Mouse (Mus musculus): ENCODE data around the gene Gm9780. TPM values are rescaled to one million over a fixed set of nuclear protein-coding genes. Genes with fewer than 3 reads are reported as not detected.
"Not testable (repeated sequence)": the region's sequence is repeated elsewhere in the genome, so short reads cannot be mapped to it uniquely, and the experiment has no call there.

The Gm9780 gene
- polyA plus RNA-seq, 1 experiment from 2014 or later: 63.5 TPM

DNA sequence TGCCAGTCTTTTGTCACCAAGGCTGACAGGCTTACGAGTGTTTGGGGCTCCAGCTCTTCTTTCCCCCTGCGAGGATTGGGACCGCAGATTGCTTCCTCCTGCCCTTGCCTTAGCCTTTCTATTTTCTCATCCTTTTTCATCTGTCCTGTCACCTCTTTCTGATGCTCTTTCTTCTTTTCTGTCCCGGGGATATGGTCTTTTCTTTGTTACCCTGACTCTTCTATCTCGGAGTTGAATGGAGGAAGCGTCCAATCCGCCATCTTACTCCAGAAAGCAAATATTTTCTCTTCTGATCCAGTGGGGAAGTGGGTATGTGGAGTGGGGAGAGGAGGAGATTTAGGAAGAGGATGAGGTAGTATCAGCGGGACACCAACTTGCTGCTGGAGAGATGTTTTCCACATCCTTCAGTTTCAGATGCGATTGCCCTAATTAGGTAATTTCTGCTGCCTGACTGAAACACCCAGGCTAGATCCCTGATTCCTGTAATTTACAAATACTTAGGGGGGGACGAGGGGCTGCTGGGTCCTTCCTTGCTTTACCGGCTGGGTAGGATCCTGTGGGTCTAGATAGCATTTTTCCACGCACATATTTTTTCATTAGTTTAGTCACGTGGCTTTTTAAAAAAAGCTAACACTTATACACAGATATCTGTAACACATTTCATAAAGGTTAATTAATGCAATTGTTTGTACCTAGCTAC, 63.1 kb downstream of the Gm9780 start:
- 4% methylated on average over 6 of the region's 13 CpGs for WGBS
- H3K27ac ChIP-seq; H3K4me1 ChIP-seq (replicated peaks; ENCODE audit: insufficient read depth, low read length); H3K9me3 ChIP-seq (replicated peaks; ENCODE audit: low read length); H3K27me3 ChIP-seq (ENCODE audit: insufficient read depth, low read length); H3K9ac ChIP-seq (ENCODE audit: low read depth, low read length); ATAC-seq (replicated peaks; ENCODE audit: low FRiP score, low read depth); H3K36me3 ChIP-seq (ENCODE audit: insufficient read depth, low read length): not testable (repeated sequence)
- peak; percentile 7 for DNase-seq (ENCODE audit: low spot score)
- 0 out of 2 replicates have a peak overlapping the region, but pooled peaks have one; percentile 16 for H3K4me3 ChIP-seq (replicated peaks; ENCODE audit: low read depth, low read length)
- peak overlapping the region; percentile 41; the same call in 1 of the 2 replicates for H3K4me2 ChIP-seq (ENCODE audit: low read length)

DNA sequence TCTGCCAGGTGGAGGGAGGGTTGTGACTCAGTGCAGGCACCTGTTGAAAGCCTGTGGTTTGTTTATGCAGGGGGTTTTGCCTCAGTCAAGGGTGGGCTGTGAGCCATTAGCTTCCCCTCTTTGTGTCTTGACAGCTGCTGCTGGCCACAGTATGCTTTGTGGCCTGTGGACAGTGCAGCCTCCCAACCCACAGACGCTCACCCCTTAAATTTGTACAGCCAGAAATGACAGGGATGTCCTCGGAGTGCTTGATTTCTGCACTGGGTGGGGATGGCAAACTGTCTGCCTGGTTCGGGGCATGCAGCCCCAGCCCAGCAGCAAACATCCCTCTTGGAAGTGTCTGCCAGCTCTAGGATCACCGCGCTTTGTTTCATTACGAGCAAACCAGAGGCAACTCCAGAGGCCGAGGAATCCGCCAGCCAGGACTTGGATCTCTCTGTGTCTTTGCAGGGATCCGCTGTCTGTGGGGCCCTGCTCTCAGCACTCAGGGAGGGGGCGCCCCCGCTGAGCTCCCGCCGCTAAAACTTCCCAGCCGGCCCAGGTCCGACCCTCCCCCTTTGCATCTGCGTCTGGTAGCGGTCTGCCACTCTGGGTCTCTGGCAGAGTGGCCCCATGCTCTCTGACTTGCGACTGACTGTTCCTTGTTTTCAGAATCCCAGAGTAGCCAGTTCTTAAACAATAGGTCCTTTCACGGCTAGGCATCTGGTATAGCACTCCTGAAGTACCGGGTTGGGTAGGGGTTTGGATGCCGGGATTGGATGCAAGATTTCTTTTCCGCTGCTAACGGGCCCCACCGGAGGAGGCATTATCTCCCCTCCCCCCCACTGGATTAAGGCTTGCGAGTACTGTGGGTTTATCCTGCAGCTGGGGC, 63.9 kb downstream of the Gm9780 start, which contains the start of gene Duxbl1:
Gene Duxbl1, plus strand, starts transcription at position 207 of the 871 bp plus-strand sequence.
- peak; percentile 59 for ATAC-seq (replicated peaks; ENCODE audit: low FRiP score, low read depth)
- Histone ChIP-seq H3K4me2 (ENCODE audit: low read length) (peak within 1 kb of the TSS; percentile 41; the same call in 1 of the 2 replicates), H3K4me3 (replicated peaks; ENCODE audit: low read depth, low read length) (0 out of 2 replicates have a peak within 1 kb of the TSS, but pooled peaks have one; percentile 16)
- WGBS: no CpG with 5 or more reads among the region's 25 CpGs
- not testable (repeated sequence) for H3K9me3 ChIP-seq (replicated peaks; ENCODE audit: low read length); H3K36me3 ChIP-seq (ENCODE audit: insufficient read depth, low read length); H3K27ac ChIP-seq; DNase-seq (ENCODE audit: low spot score); H3K27me3 ChIP-seq (ENCODE audit: insufficient read depth, low read length); H3K9ac ChIP-seq (ENCODE audit: low read depth, low read length); H3K4me1 ChIP-seq (replicated peaks; ENCODE audit: insufficient read depth, low read length)

Other genes with a start within 250 kb of the Gm9780 start
- 83.7 and 95.6 TPM in 2 replicates for gene Anxa11, start 200.6 kb downstream of the Gm9780 start, polyA plus RNA-seq (2015; fragmentation: Nextera tagmentation; extraction: Ambion mirVana)
- gene Plac9a, start 139.6 kb downstream of the Gm9780 start, polyA plus RNA-seq (2015; fragmentation: Nextera tagmentation; extraction: Ambion mirVana): 1.6 and 1.7 TPM in 2 replicates
- gene Tmem254a, start 115.0 kb downstream of the Gm9780 start, polyA plus RNA-seq (2015; fragmentation: Nextera tagmentation; extraction: Ambion mirVana): 4.0 and 5.4 TPM in 2 replicates
- gene Cphx1, start 104.4 kb downstream of the Gm9780 start, polyA plus RNA-seq (2015; fragmentation: Nextera tagmentation; extraction: Ambion mirVana): not detected in 2 replicates
- 1.0 and 1.7 TPM in 2 replicates for gene Duxbl1, start 64.1 kb downstream of the Gm9780 start, polyA plus RNA-seq (2015; fragmentation: Nextera tagmentation; extraction: Ambion mirVana)
- gene Tmem254c, start 24.6 kb upstream of the Gm9780 start, polyA plus RNA-seq (2015; fragmentation: Nextera tagmentation; extraction: Ambion mirVana): 68.1 and 76.8 TPM in 2 replicates
- gene Cphx2, start 38.8 kb upstream of the Gm9780 start, polyA plus RNA-seq (2015; fragmentation: Nextera tagmentation; extraction: Ambion mirVana): not detected in 2 replicates
- 0.42 and 0.46 TPM in 2 replicates for gene Cphx3, start 39.6 kb upstream of the Gm9780 start, polyA plus RNA-seq (2015; fragmentation: Nextera tagmentation; extraction: Ambion mirVana)
- not detected in 2 replicates for gene Duxbl2, start 75.6 kb upstream of the Gm9780 start, polyA plus RNA-seq (2015; fragmentation: Nextera tagmentation; extraction: Ambion mirVana)
- 61.2 and 68.2 TPM in 2 replicates for gene Plac9b, start 139.8 kb upstream of the Gm9780 start, polyA plus RNA-seq (2015; fragmentation: Nextera tagmentation; extraction: Ambion mirVana)
- 49.9 and 53.6 TPM in 2 replicates for gene Tmem254b, start 164.3 kb upstream of the Gm9780 start, polyA plus RNA-seq (2015; fragmentation: Nextera tagmentation; extraction: Ambion mirVana)
- 1.8 and 1.9 TPM in 2 replicates for gene Duxbl3, start 215.3 kb upstream of the Gm9780 start, polyA plus RNA-seq (2015; fragmentation: Nextera tagmentation; extraction: Ambion mirVana)

Data from kidney, postnatal 0 days (tissue).